ENCODE assay signal across 9 mouse cellular contexts in the genomic region with DNA sequence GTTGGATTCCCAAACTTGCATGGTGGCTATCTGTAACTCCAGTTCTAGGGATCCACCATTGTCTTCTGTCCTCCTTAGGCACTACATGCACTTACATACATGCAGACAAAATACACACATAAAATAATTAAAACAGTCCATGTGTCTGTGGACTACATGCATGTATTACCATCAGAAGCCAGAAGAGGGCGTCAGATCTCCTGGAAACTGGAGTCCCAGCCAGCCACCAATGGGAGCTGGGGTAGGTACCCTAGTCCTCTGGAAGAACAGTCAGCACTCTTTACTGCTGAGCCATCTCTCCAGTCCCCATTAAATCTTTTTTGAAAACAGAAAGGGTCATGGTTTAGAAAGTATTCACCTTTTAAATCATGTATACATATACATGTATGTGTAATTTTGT. TPM values are rescaled to one million over a fixed set of nuclear protein-coding genes. Genes with fewer than 3 reads are reported as not detected.
DNase-seq lines count a peak whose midpoint lies in the region; ATAC-seq and TF ChIP-seq lines count a peak whose summit lies in the region.
"Had no signal": no experiment of that assay in that cellular context is flagged by ENCODE, and none has a peak within 500 bp of the region (broad histone marks: within the 10 kb centered on the region; RNA-seq: fewer than 3 reads in every experiment).

No protein-coding gene starts in this region.

- WGBS in kidney, adult 2 months = 0% methylated on average over 1 of the region's 1 CpGs
- 5% methylated on average over 1 of the region's 1 CpGs for WGBS in forebrain, embryonic 11.5 days

- H3K36me3 ChIP-seq in kidney, adult 2 months (ENCODE audit: control insufficient read depth, insufficient read depth, low read length) = no peaks in the 10 kb centered on the region
- H3K36me3 ChIP-seq in forebrain, embryonic 11.5 days (ENCODE audit: control insufficient read depth, insufficient read depth, low read length) = no peaks in the 10 kb centered on the region; the same call in 1 of the 2 replicates

- no peaks in the 10 kb centered on the region for H3K9me3 ChIP-seq in forebrain, embryonic 11.5 days (ENCODE audit: control insufficient read depth, low read length)

- no peaks in the 10 kb centered on the region for H3K27me3 ChIP-seq in kidney, adult 2 months (replicated peaks; ENCODE audit: control insufficient read depth, insufficient read depth, low read length)
- no peaks in the 10 kb centered on the region for H3K27me3 ChIP-seq in forebrain, embryonic 11.5 days (ENCODE audit: control insufficient read depth, insufficient read depth, low read length)

- no peak for ATAC-seq in forebrain, embryonic 11.5 days (replicated peaks; ENCODE audit: low FRiP score)

- peak; percentile 36 for TF ChIP-seq CTCF in kidney, adult 2 months (conservative IDR thresholded peaks at IDR 0.05; ENCODE audit: insufficient read depth, insufficient read length, low read depth, low read length)

- no peak overlapping the region for H3K9ac ChIP-seq in forebrain, embryonic 11.5 days (ENCODE audit: low read length)

- H3K4me3 ChIP-seq in kidney, adult 2 months (ENCODE audit: insufficient read depth, low read depth, low read length) = no peak overlapping the region
- no peak overlapping the region for H3K4me3 ChIP-seq in forebrain, embryonic 11.5 days (ENCODE audit: low read depth, low read length)

- no peaks in the 10 kb centered on the region for H3K4me1 ChIP-seq in kidney, adult 2 months (ENCODE audit: control insufficient read depth, insufficient read depth, low read length)
- H3K4me1 ChIP-seq in forebrain, embryonic 11.5 days (replicated peaks; ENCODE audit: control insufficient read depth, insufficient read depth, low read length) = no peaks in the 10 kb centered on the region

- no peak for TF ChIP-seq POLR2A in kidney, adult 2 months (IDR thresholded peaks at IDR 0.05; ENCODE audit: low read depth, low read length)

- DNase-seq in adrenal gland, adult (ENCODE audit: inconsistent age in 2 of 2, low spot score in 1 of 2) = peak; percentile 27 to 75
- DNase-seq in adrenal gland, postnatal 4 days (ENCODE audit: low spot score in 2 of 2) = no peak
- DNase-seq in kidney, adult 2 months = peak; percentile 34
- DNase-seq in kidney, postnatal 4 days = no peak
- peak; percentile 28 for DNase-seq in T-cell, adult 2 months (ENCODE audit: low spot score)
- peak; percentile 13 for DNase-seq in lung, postnatal 14 days
- no peak for DNase-seq in layer of hippocampus, postnatal 25 days (ENCODE audit: extremely low spot score in 1 of 2, low spot score in 1 of 2)
- no peak for DNase-seq in forebrain, embryonic 11.5 days (ENCODE audit: low spot score)

- no peak overlapping the region for H3K27ac ChIP-seq in kidney, adult 2 months (ENCODE audit: insufficient read depth, low read depth, low read length)
- H3K27ac ChIP-seq in forebrain, embryonic 11.5 days (ENCODE audit: low read depth, low read length) = no peak overlapping the region

- H3K4me2 ChIP-seq in forebrain, embryonic 11.5 days (ENCODE audit: low read depth, low read length, severe bottlenecking) = no peak overlapping the region

RNA-seq across cellular contexts. Expression of gene Nono, which starts 1.3 kb away (rescaled TPM):
- total RNA-seq in adrenal gland, postnatal 4 days (2021) = 100 to 1,000 TPM; 287 to 290 TPM
- polyA plus RNA-seq in kidney, adult 2 months (2012; rRNA removed) = 70.6 and 90.6 TPM in 2 replicates
- 100 to 1,000 TPM; 131 to 158 TPM for total RNA-seq in layer of hippocampus, postnatal 25 days (2021)
- polyA plus RNA-seq in forebrain, embryonic 11.5 days (2014; fragmentation: Nextera tagmentation; extraction: Ambion mirVana) = 671 and 672 TPM in 2 replicates

RNA-seq across cellular contexts. Expression of gene Zmym3, which starts 7.1 kb away (rescaled TPM):
- total RNA-seq in adrenal gland, postnatal 4 days (2021) = 100 to 1,000 TPM; 134 to 141 TPM
- polyA plus RNA-seq in kidney, adult 2 months (2012; rRNA removed) = 22.0 and 23.3 TPM in 2 replicates
- total RNA-seq in layer of hippocampus, postnatal 25 days (2021) = 100 to 1,000 TPM; 134 to 167 TPM
- polyA plus RNA-seq in forebrain, embryonic 11.5 days (2014; fragmentation: Nextera tagmentation; extraction: Ambion mirVana) = 24.4 and 25.6 TPM in 2 replicates

RNA-seq across cellular contexts. Expression of gene Itgb1bp2, which starts 21.1 kb away (rescaled TPM):
- total RNA-seq in adrenal gland, postnatal 4 days (2021) = 10 to 100 TPM in 1 of 2 experiments, 1 to 10 TPM in 1; 8.5 to 18.5 TPM
- polyA plus RNA-seq in kidney, adult 2 months (2012; rRNA removed) = 0.07 and 2.9 TPM in 2 replicates
- total RNA-seq in layer of hippocampus, postnatal 25 days (2021) = 1 to 10 TPM in 1 of 2 experiments, under 1 TPM in 1; 0.42 to 1.8 TPM
- polyA plus RNA-seq in forebrain, embryonic 11.5 days (2014; fragmentation: Nextera tagmentation; extraction: Ambion mirVana) = 3.0 and 3.5 TPM in 2 replicates

RNA-seq across cellular contexts. Expression of gene Gjb1, which starts 51.6 kb away (rescaled TPM):
- 10 to 100 TPM in 1 of 2 experiments, 1 to 10 TPM in 1; 6.2 to 43.9 TPM for total RNA-seq in adrenal gland, postnatal 4 days (2021)
- polyA plus RNA-seq in kidney, adult 2 months (2012; rRNA removed) = 122 and 132 TPM in 2 replicates
- 10 to 100 TPM; 13.2 TPM for total RNA-seq in layer of hippocampus, postnatal 25 days (2021)
- not detected in 2 replicates for polyA plus RNA-seq in forebrain, embryonic 11.5 days (2014; fragmentation: Nextera tagmentation; extraction: Ambion mirVana)
- polyA plus RNA-seq: C2C12 had no signal

Comparison
In these comparisons a context has a peak if more than half of its experiments do, and no peak if none do; other contexts are left out.
1. DNase-seq: peak in adrenal gland, adult (2 of 2), kidney, adult 2 months (single experiment), T-cell, adult 2 months (single experiment) and lung, postnatal 14 days (single experiment); none in adrenal gland, postnatal 4 days (0 of 2), kidney, postnatal 4 days (0 of 2), layer of hippocampus, postnatal 25 days (0 of 2) and forebrain, embryonic 11.5 days (single experiment).